ENCODE assay signal across 8 mouse cellular contexts in the genomic region with DNA sequence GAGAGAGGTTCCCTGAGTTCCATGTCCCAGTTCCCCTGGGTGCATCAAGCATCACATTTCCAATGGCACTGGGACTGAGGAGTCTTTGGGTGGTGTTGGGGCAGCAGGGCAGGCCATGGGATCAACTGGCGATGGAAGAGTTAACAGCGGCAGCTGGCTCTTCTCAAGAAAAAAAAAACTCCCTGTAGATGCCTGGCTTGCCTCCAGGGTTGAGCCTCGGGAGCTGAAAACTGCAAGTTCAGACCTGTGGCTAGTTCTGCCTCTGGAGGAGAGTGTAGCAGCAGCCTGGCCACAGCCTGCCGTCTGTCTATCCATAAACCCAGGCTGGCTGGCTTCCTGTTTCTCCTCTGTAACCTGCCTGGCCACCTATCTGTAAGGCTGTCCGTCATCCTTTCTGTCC. TPM values are rescaled to one million over a fixed set of nuclear protein-coding genes. Genes with fewer than 3 reads are reported as not detected.
A peak's percentile ranks its signal among the peaks of the same experiment; 100 is the strongest.
DNase-seq lines count a peak whose midpoint lies in the region; ATAC-seq and TF ChIP-seq lines count a peak whose summit lies in the region.

TSS of gene Ggt5 (plus strand) at position 212 of the 400 bp plus-strand sequence.

- peaks cover 5% of the 10 kb centered on the region; the same call in 1 of the 2 replicates for H3K27me3 ChIP-seq in forebrain, embryonic 12.5 days
- H3K27me3 ChIP-seq in forebrain, embryonic 16.5 days (replicated peaks; ENCODE audit: control insufficient read depth, insufficient read depth, low read length) = no peaks in the 10 kb centered on the region
- H3K27me3 ChIP-seq in hindbrain, embryonic 14.5 days (ENCODE audit: control insufficient read depth, insufficient read depth, low read length) = no peaks in the 10 kb centered on the region
- no peaks in the 10 kb centered on the region for H3K27me3 ChIP-seq in liver, adult 2 months (ENCODE audit: control insufficient read depth, insufficient read depth, low read length)

- no peaks in the 10 kb centered on the region for H3K36me3 ChIP-seq in forebrain, embryonic 12.5 days (replicated peaks)
- no peaks in the 10 kb centered on the region for H3K36me3 ChIP-seq in forebrain, embryonic 16.5 days (ENCODE audit: control insufficient read depth, insufficient read depth)
- no peaks in the 10 kb centered on the region for H3K36me3 ChIP-seq in hindbrain, embryonic 14.5 days (replicated peaks; ENCODE audit: control insufficient read depth, insufficient read depth)
- H3K36me3 ChIP-seq in liver, adult 2 months (ENCODE audit: control insufficient read depth, insufficient read depth, low read length) = no peaks in the 10 kb centered on the region

- H3K79me2 ChIP-seq in liver, adult 2 months (ENCODE audit: control insufficient read depth, insufficient read depth, low read length) = no peaks in the 10 kb centered on the region

- H3K4me3 ChIP-seq in forebrain, embryonic 12.5 days (replicated peaks) = no peak within 1 kb of the TSS
- no peak within 1 kb of the TSS for H3K4me3 ChIP-seq in forebrain, embryonic 16.5 days (replicated peaks; ENCODE audit: low read length)
- no peak within 1 kb of the TSS for H3K4me3 ChIP-seq in hindbrain, embryonic 14.5 days (replicated peaks; ENCODE audit: low read length)
- H3K4me3 ChIP-seq in liver, adult 2 months (ENCODE audit: insufficient read depth, low read depth, low read length) = peak within 1 kb of the TSS; percentile 32

- TF ChIP-seq POLR2A in liver, adult 2 months (IDR thresholded peaks at IDR 0.05; ENCODE audit: extremely low read depth, insufficient read depth, low read length) = no peak

- peaks cover 14% of the 10 kb centered on the region for H3K4me1 ChIP-seq in forebrain, embryonic 12.5 days
- H3K4me1 ChIP-seq in forebrain, embryonic 16.5 days (replicated peaks; ENCODE audit: control insufficient read depth, insufficient read depth, low read length) = peaks cover 10% of the 10 kb centered on the region
- no peaks in the 10 kb centered on the region for H3K4me1 ChIP-seq in hindbrain, embryonic 14.5 days (replicated peaks; ENCODE audit: control insufficient read depth, insufficient read depth, low read length)
- no peaks in the 10 kb centered on the region for H3K4me1 ChIP-seq in liver, adult 2 months (ENCODE audit: control insufficient read depth, insufficient read depth, low read length)

- WGBS in forebrain, embryonic 12.5 days = 48% methylated on average over 5 of the region's 5 CpGs
- 33% methylated on average over 5 of the region's 5 CpGs for WGBS in forebrain, embryonic 16.5 days
- WGBS in hindbrain, embryonic 14.5 days = 42% methylated on average over 5 of the region's 5 CpGs
- WGBS in liver, adult 2 months = 50% methylated on average over 5 of the region's 5 CpGs

- no peak within 1 kb of the TSS for H3K4me2 ChIP-seq in forebrain, embryonic 12.5 days
- no peak within 1 kb of the TSS for H3K4me2 ChIP-seq in forebrain, embryonic 16.5 days (ENCODE audit: low read length)
- H3K4me2 ChIP-seq in hindbrain, embryonic 14.5 days (replicated peaks) = peak within 1 kb of the TSS; percentile 13; the same call in 1 of the 2 replicates

- 0 out of 2 replicates have a peak within 1 kb of the TSS, but pooled peaks have one; percentile 0 for H3K27ac ChIP-seq in forebrain, embryonic 12.5 days
- no peak within 1 kb of the TSS for H3K27ac ChIP-seq in forebrain, embryonic 16.5 days (ENCODE audit: low read length)
- no peak within 1 kb of the TSS for H3K27ac ChIP-seq in hindbrain, embryonic 14.5 days
- peak within 1 kb of the TSS; percentile 44 for H3K27ac ChIP-seq in liver, adult 2 months (replicated peaks; ENCODE audit: insufficient read depth, low read depth, low read length)

- DNase-seq in NIH3T3 (ENCODE audit: low read depth) = peak; percentile 64
- DNase-seq in gastrocnemius, postnatal 14 days = peak; percentile 78
- DNase-seq in hindbrain, embryonic 14.5 days (ENCODE audit: low spot score) = peak; percentile 40
- no peak for DNase-seq in liver, adult 2 months (ENCODE audit: extremely low read depth, low read depth, low spot score)
- DNase-seq in retina, postnatal 1 day = peak; percentile 63
- no peak for DNase-seq in frontal cortex, postnatal 25 days (ENCODE audit: low spot score in 2 of 2)

- no peak for TF ChIP-seq CTCF in liver, adult 2 months (IDR thresholded peaks at IDR 0.05; ENCODE audit: low read depth, low read length)

- no peak within 1 kb of the TSS for H3K9ac ChIP-seq in forebrain, embryonic 12.5 days
- H3K9ac ChIP-seq in forebrain, embryonic 16.5 days (replicated peaks; ENCODE audit: low read depth, low read length) = no peak within 1 kb of the TSS
- H3K9ac ChIP-seq in hindbrain, embryonic 14.5 days = no peak within 1 kb of the TSS
- peak within 1 kb of the TSS; percentile 61 for H3K9ac ChIP-seq in liver, adult 2 months (ENCODE audit: low read depth, low read length)

- H3K9me3 ChIP-seq in forebrain, embryonic 12.5 days = no peaks in the 10 kb centered on the region
- no peaks in the 10 kb centered on the region for H3K9me3 ChIP-seq in forebrain, embryonic 16.5 days (ENCODE audit: control insufficient read depth, low read length)
- H3K9me3 ChIP-seq in hindbrain, embryonic 14.5 days (ENCODE audit: control insufficient read depth, low read length) = no peaks in the 10 kb centered on the region

- intact Hi-C loops in gastrocnemius, postnatal 14 days (cut with DNase I; ENCODE audit: low total_unique reads) = loop anchor here (10.0 kb wide), 2 partner anchors 106 to 246 kb away; partner anchors contain the start of gene Gstt2

- ATAC-seq in forebrain, embryonic 12.5 days (ENCODE audit: low FRiP score) = no peak
- no peak for ATAC-seq in forebrain, embryonic 16.5 days
- ATAC-seq in hindbrain, embryonic 14.5 days (ENCODE audit: low FRiP score) = no peak

RNA-seq across cellular contexts. Expression of gene Ggt5, which starts in this region (rescaled TPM):
- polyA plus RNA-seq in forebrain, embryonic 12.5 days (2016; fragmentation: Nextera tagmentation; extraction: Ambion mirVana) = 0.74 and 0.90 TPM in 2 replicates
- 2.0 and 3.7 TPM in 2 replicates for polyA plus RNA-seq in forebrain, embryonic 16.5 days (2015; fragmentation: Nextera tagmentation; extraction: Ambion mirVana)
- total RNA-seq in gastrocnemius, postnatal 14 days (2021) = 1 to 10 TPM; 5.6 to 7.4 TPM
- 2.1 and 2.7 TPM in 2 replicates for polyA plus RNA-seq in hindbrain, embryonic 14.5 days (2014; fragmentation: Nextera tagmentation; extraction: Ambion mirVana)
- 1.2 and 2.0 TPM in 2 replicates for total RNA-seq in liver, adult 2 months (2014; rRNA removed)
- polyA plus RNA-seq in liver, adult 2 months (2012; rRNA removed) = 7.0 and 10.6 TPM in 2 replicates

Comparison
In these comparisons a context has a peak if more than half of its experiments do, and no peak if none do; other contexts are left out.
1. H3K27ac ChIP-seq: peak in forebrain, embryonic 12.5 days (single experiment) and liver, adult 2 months (single experiment); none in forebrain, embryonic 16.5 days (single experiment) and hindbrain, embryonic 14.5 days (single experiment).
2. DNase-seq: peak in NIH3T3 (single experiment), gastrocnemius, postnatal 14 days (single experiment), hindbrain, embryonic 14.5 days (single experiment) and retina, postnatal 1 day (single experiment); none in liver, adult 2 months (single experiment) and frontal cortex, postnatal 25 days (0 of 2).